Mouse (Mus musculus): ENCODE measurements around the gene Trim14.

Gene Trim14

GRCm38 (mm10) chr4:46487348-46487747, 48.6 kb downstream of the Trim14 start:
- in situ Hi-C loops (cut with MseI, MboI): no loop called here

GRCm38 (mm10) chr4:46485696-46486417, 50.1 kb downstream of the Trim14 start:
- in situ Hi-C loops (cut with MseI, MboI): no loop called here

GRCm38 (mm10) chr4:46479081-46479480, 56.9 kb downstream of the Trim14 start:
- in situ Hi-C loops (cut with MseI, MboI): no loop called here

- in situ Hi-C loops (cut with MseI, MboI): no loop called here
Measured at GRCm38 (mm10) chr4:46475101-46475500, 60.8 kb downstream of the Trim14 start.

GRCm38 (mm10) chr4:46465740-46466139, 70.2 kb downstream of the Trim14 start:
- in situ Hi-C loops (cut with MseI, MboI): no loop called here

GRCm38 (mm10) chr4:46463130-46463830, 72.7 kb downstream of the Trim14 start:
- in situ Hi-C loops (cut with MseI, MboI): no loop called here

- in situ Hi-C loops (cut with MseI, MboI): loop anchor here in 1 of 2 experiments (5.0 kb wide), 1 partner anchor 66 kb away; no protein-coding TSS in a partner anchor
Measured at GRCm38 (mm10) chr4:46458411-46458810, 77.5 kb downstream of the Trim14 start.

- in situ Hi-C loops (cut with MseI, MboI): loop anchor here in 1 of 2 experiments (5.0 kb wide), 1 partner anchor 65 kb away; no protein-coding TSS in a partner anchor
Measured at GRCm38 (mm10) chr4:46457186-46457585, 78.8 kb downstream of the Trim14 start.

- in situ Hi-C loops (cut with MseI, MboI): loop anchor here in 1 of 2 experiments (5.0 kb wide), 1 partner anchor 64 kb away; no protein-coding TSS in a partner anchor
Measured at GRCm38 (mm10) chr4:46456762-46457161, 79.2 kb downstream of the Trim14 start.

GRCm38 (mm10) chr4:46454097-46454864, 81.7 kb downstream of the Trim14 start:
- in situ Hi-C loops (cut with MseI, MboI): loop anchor here in 1 of 2 experiments (5.0 kb wide), 1 partner anchor 67 kb away; the partner anchor contains the start of gene Trmo

- in situ Hi-C loops (cut with MseI, MboI): loop anchor here in 1 of 2 experiments (5.0 kb wide), 1 partner anchor 66 kb away; the partner anchor contains the start of gene Trmo
Measured at GRCm38 (mm10) chr4:46452855-46453719, 82.9 kb downstream of the Trim14 start.

GRCm38 (mm10) chr4:46452481-46452850, 83.5 kb downstream of the Trim14 start:
- in situ Hi-C loops (cut with MseI, MboI): loop anchor here in 1 of 2 experiments (5.0 kb wide), 1 partner anchor 65 kb away; the partner anchor contains the start of gene Trmo

GRCm38 (mm10) chr4:46451758-46452480, 84.0 kb downstream of the Trim14 start:
- in situ Hi-C loops (cut with MseI, MboI): loop anchor here in 1 of 2 experiments (5.0 kb wide), 1 partner anchor 65 kb away; the partner anchor contains the start of gene Trmo

GRCm38 (mm10) chr4:46451240-46451757, 84.6 kb downstream of the Trim14 start:
- in situ Hi-C loops (cut with MseI, MboI): loop anchor here in 1 of 2 experiments (5.0 kb wide), 1 partner anchor 64 kb away; the partner anchor contains the start of gene Trmo

- in situ Hi-C loops (cut with MseI, MboI): loop anchor here in 1 of 2 experiments (5.0 kb wide), 1 partner anchor 63 kb away; the partner anchor contains the start of gene Trmo
Measured at GRCm38 (mm10) chr4:46450519-46451131, 85.3 kb downstream of the Trim14 start, which contains the start of gene Anp32b. Gene Anp32b, plus strand, starts transcription at chr4:46450902.

- in situ Hi-C loops (cut with MseI, MboI): loop anchor here in 1 of 2 experiments (5.0 kb wide), 1 partner anchor 63 kb away; the partner anchor contains the start of gene Trmo
Measured at GRCm38 (mm10) chr4:46450020-46450518, 85.9 kb downstream of the Trim14 start.

GRCm38 (mm10) chr4:46448886-46449285, 87.1 kb downstream of the Trim14 start:
- in situ Hi-C loops (cut with MseI, MboI): no loop called here

GRCm38 (mm10) chr4:46447461-46447860, 88.5 kb downstream of the Trim14 start:
- in situ Hi-C loops (cut with MseI, MboI): no loop called here
